Mouse (Mus musculus) MEL (cell line): ENCODE data around the gene Prox2. TPM values are rescaled to one million over a fixed set of nuclear protein-coding genes. Genes with fewer than 3 reads are reported as not detected.

Experiments used
- DNase-seq: peaks from one replicate; pipeline ENCODE4 v3.0.0; 2011; ENCODE audit warnings: low read depth, low spot score
- H3K27ac ChIP-seq: 2 replicates; pipeline ENCODE4 v1.5.1; 2012; ENCODE audit warnings: low read depth, mild to moderate bottlenecking, control low read depth, low read length, moderate library complexity; ENCODE audit not compliant: control insufficient read depth
- H3K27me3 ChIP-seq, 2 experiments: fragments of 150-350 bp in 1 of 2; sonication (generic) in 1 of 2; 2 replicates each; pipeline ENCODE4 v1.6.1; 2012; ENCODE audit warnings: low read length in 2 of 2, mild to moderate bottlenecking in 2 of 2, improper control_type of control experiment in 1 of 2, moderate library complexity in 1 of 2; ENCODE audit not compliant: insufficient read depth in 2 of 2, control insufficient read depth in 1 of 2
- H3K36me3 ChIP-seq, 2 experiments: 2 replicates each; pipeline ENCODE4 v1.6.1; 2012 to 2014; ENCODE audit warnings: low read length in 2 of 2, improper control_type of control experiment in 1 of 2, inconsistent platforms in 1 of 2, mild to moderate bottlenecking in 1 of 2; ENCODE audit not compliant: insufficient read depth in 2 of 2, control insufficient read depth in 1 of 2
- H3K4me1 ChIP-seq, 2 experiments: fragments of 150-350 bp in 1 of 2; sonication (generic) in 1 of 2; 2 replicates each; pipeline ENCODE4 v1.6.1; 2012; ENCODE audit warnings: low read length in 2 of 2, improper control_type of control experiment in 1 of 2, mild to moderate bottlenecking in 1 of 2; ENCODE audit not compliant: insufficient read depth in 2 of 2, control insufficient read depth in 1 of 2
- H3K4me3 ChIP-seq, 2 experiments: fragments of 150-350 bp in 1 of 2; sonication (generic) in 1 of 2; 2 replicates each; pipeline ENCODE4 v1.5.1; 2012; ENCODE audit warnings: low read depth in 2 of 2, low read length in 2 of 2, mild to moderate bottlenecking in 2 of 2, moderate library complexity in 2 of 2, control low read depth in 1 of 2, improper control_type of control experiment in 1 of 2; ENCODE audit not compliant: control insufficient read depth in 1 of 2, insufficient read depth in 1 of 2
- H3K79me2 ChIP-seq: 2 replicates; pipeline ENCODE4 v1.6.1; 2012; ENCODE audit warnings: mild to moderate bottlenecking, low read length, moderate library complexity; ENCODE audit not compliant: control insufficient read depth, poor library complexity, insufficient read depth
- H3K9ac ChIP-seq: 2 replicates; pipeline ENCODE4 v1.6.1; 2012; ENCODE audit warnings: low read depth, mild to moderate bottlenecking, control low read depth, low read length, moderate library complexity; ENCODE audit not compliant: control insufficient read depth, poor library complexity, severe bottlenecking
- H3K9me3 ChIP-seq: fragments of 150-350 bp; sonication (generic); replicated peaks from 2 replicates; pipeline ENCODE4 v1.6.1; 2012; ENCODE audit warnings: mild to moderate bottlenecking, low read length, improper control_type of control experiment, moderate library complexity; ENCODE audit not compliant: insufficient read depth
- EP300 ChIP-seq, 2 experiments: IDR thresholded peaks; 2 replicates each; pipeline ENCODE4 v1.6.1; 2011; ENCODE audit warnings: improper control_type of control experiment in 2 of 2, low read length in 2 of 2, low read depth in 1 of 2, mild to moderate bottlenecking in 1 of 2
- ETS1 ChIP-seq: IDR thresholded peaks from 2 replicates; pipeline ENCODE4 v1.6.1; 2012; ENCODE audit warnings: low read depth, mild to moderate bottlenecking, inconsistent platforms, low read length, improper control_type of control experiment, moderate library complexity
- GATA1 ChIP-seq: IDR thresholded peaks from 2 replicates; pipeline ENCODE4 v1.6.1; 2011; ENCODE audit warnings: low read depth, low read length, improper control_type of control experiment
- JUND ChIP-seq: IDR thresholded peaks from 2 replicates; pipeline ENCODE4 v1.6.1; 2011; ENCODE audit warnings: low read depth, mild to moderate bottlenecking, improper control_type of control experiment, low read length
- KAT2A ChIP-seq: conservative IDR thresholded peaks from 2 replicates; pipeline ENCODE4 v1.6.1; 2012; ENCODE audit warnings: low read depth, low read length, improper control_type of control experiment, inconsistent platforms
- MAFK ChIP-seq: IDR thresholded peaks from 2 replicates; pipeline ENCODE4 v1.6.1; 2011; ENCODE audit warnings: low read depth, mild to moderate bottlenecking, low read length, improper control_type of control experiment, borderline replicate concordance
- MAX ChIP-seq: IDR thresholded peaks from 2 replicates; pipeline ENCODE4 v1.6.1; 2011; ENCODE audit warnings: low read length, improper control_type of control experiment
- MAZ ChIP-seq: IDR thresholded peaks from 2 replicates; pipeline ENCODE4 v1.6.1; 2012; ENCODE audit warnings: low read depth, mild to moderate bottlenecking, inconsistent platforms, low read length, improper control_type of control experiment
- MXI1 ChIP-seq: IDR thresholded peaks from 2 replicates; pipeline ENCODE4 v1.6.1; 2011; ENCODE audit warnings: mild to moderate bottlenecking, low read depth, low read length, improper control_type of control experiment
- MYB ChIP-seq: IDR thresholded peaks from 2 replicates; pipeline ENCODE4 v1.6.1; 2011; ENCODE audit warnings: mild to moderate bottlenecking, low read depth, low read length, improper control_type of control experiment
- MYC ChIP-seq: IDR thresholded peaks from 2 replicates; pipeline ENCODE4 v1.6.1; 2011; ENCODE audit warnings: low read depth, mild to moderate bottlenecking, low read length, improper control_type of control experiment, moderate library complexity
- NELFE ChIP-seq: IDR thresholded peaks from 2 replicates; pipeline ENCODE4 v1.6.1; 2011; ENCODE audit warnings: low read depth, low read length, improper control_type of control experiment
- POLR2A ChIP-seq, 2 experiments: IDR thresholded peaks; 2 replicates each; pipeline ENCODE4 v1.6.1; 2011 to 2012; ENCODE audit warnings: low read length in 2 of 2, mild to moderate bottlenecking in 2 of 2, control low read depth in 1 of 2, improper control_type of control experiment in 1 of 2, low read depth in 1 of 2, moderate library complexity in 1 of 2; ENCODE audit not compliant: control insufficient read depth in 1 of 2, insufficient read depth in 1 of 2, poor library complexity in 1 of 2
- POLR2AphosphoS2 ChIP-seq: IDR thresholded peaks from 2 replicates; pipeline ENCODE4 v1.6.1; 2011; ENCODE audit warnings: low read length, improper control_type of control experiment
- RAD21 ChIP-seq: IDR thresholded peaks from 2 replicates; pipeline ENCODE4 v1.6.1; 2011; ENCODE audit warnings: mild to moderate bottlenecking, low read depth, low read length, improper control_type of control experiment
- RCOR1 ChIP-seq: IDR thresholded peaks from 2 replicates; pipeline ENCODE4 v1.6.1; 2012; ENCODE audit warnings: low read depth, mild to moderate bottlenecking, inconsistent platforms, low read length, improper control_type of control experiment
- SIN3A ChIP-seq: IDR thresholded peaks from 2 replicates; pipeline ENCODE4 v1.6.1; 2012; ENCODE audit warnings: low read length, improper control_type of control experiment, inconsistent platforms
- SMC3 ChIP-seq: IDR thresholded peaks from 2 replicates; pipeline ENCODE4 v1.6.1; 2011; ENCODE audit warnings: low read depth, low read length, improper control_type of control experiment
- TAL1 ChIP-seq: IDR thresholded peaks from 2 replicates; pipeline ENCODE4 v1.6.1; 2012; ENCODE audit warnings: mild to moderate bottlenecking, inconsistent platforms, low read length, moderate library complexity, mixed read lengths
- TCF12 ChIP-seq: IDR thresholded peaks from 2 replicates; pipeline ENCODE4 v1.6.1; 2014; ENCODE audit warnings: low read depth, mild to moderate bottlenecking, inconsistent platforms, low read length, improper control_type of control experiment, moderate library complexity
- UBTF ChIP-seq: IDR thresholded peaks from 2 replicates; pipeline ENCODE4 v1.6.1; 2012; ENCODE audit warnings: low read depth, mild to moderate bottlenecking, inconsistent platforms, low read length, improper control_type of control experiment, moderate library complexity, borderline replicate concordance; ENCODE audit not compliant: insufficient read depth
- USF2 ChIP-seq, 2 experiments: IDR thresholded peaks; 2 replicates each; pipeline ENCODE4 v1.6.1; 2011 to 2012; ENCODE audit warnings: improper control_type of control experiment in 2 of 2, low read length in 2 of 2, borderline replicate concordance in 1 of 2, inconsistent platforms in 1 of 2, low read depth in 1 of 2, mild to moderate bottlenecking in 1 of 2; ENCODE audit not compliant: insufficient read depth in 1 of 2
- ZMIZ1 ChIP-seq: IDR thresholded peaks from 2 replicates; pipeline ENCODE4 v1.6.1; 2012; ENCODE audit warnings: low read depth, mild to moderate bottlenecking, inconsistent platforms, low read length, improper control_type of control experiment, moderate library complexity
- polyA plus RNA-seq, 2 experiments: library from polyadenylated mRNA; stranded (reverse) in 1 of 2; unstranded in 1 of 2; fragments of >175 nt in 1 of 2; fragments of >200 nt in 1 of 2; gene quantifications; 2 replicates each; pipeline versions ENCODE4 v1.2.1 to v1.2.4; 2012; ENCODE audit warnings: low replicate concordance in 2 of 2, low read depth in 1 of 2; ENCODE audit not compliant: insufficient read length in 2 of 2, insufficient read depth in 1 of 2, missing spikeins in 1 of 2
- total RNA-seq: library from RNA; depleted of rRNA; stranded (reverse); fragments of 300-350 nt; gene quantifications from 2 replicates; pipeline ENCODE4 v1.2.3, GENCODE M21; 2012

Gene Prox2
- total and polyA plus RNA-seq, 3 experiments = 3.1 to 3.6 TPM; not detected in 1

DNA sequence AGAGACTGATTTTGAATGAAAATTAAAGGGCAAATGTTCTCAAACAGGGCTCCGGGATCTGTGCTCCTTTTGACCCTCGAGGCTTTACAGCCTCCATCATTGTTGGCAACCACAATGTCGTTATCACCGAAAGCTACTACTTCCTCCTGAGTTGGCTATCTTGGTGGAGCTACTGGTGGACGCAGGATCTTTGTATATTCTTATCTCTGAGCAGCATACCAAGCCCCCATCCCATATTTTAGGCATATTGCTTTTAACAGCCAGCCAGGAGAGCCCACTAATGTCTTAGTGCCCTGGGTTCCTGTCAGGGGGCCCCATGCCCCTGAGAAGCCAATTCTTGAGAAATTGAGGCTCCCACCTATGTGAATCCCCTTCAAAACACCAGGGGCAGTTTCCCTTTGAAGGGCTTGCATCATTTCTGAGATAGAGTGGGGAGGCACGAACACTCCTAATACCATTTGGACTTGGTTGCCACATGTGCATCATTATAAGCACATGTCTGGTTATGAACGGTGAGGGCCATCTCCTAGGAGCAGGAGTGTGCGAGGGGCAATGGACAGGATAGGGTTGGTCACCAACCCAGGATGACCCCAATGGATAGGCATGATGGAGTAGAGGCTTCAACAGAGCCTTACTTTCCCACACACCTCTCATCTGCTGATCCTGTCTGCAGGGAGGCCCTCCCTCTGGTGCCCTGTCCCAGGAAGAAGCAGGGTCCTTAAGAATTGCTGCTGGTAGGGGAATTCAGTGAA lies 23.7 kb upstream of the Prox2 start:
- DNase-seq = peak; percentile 63
- Histone ChIP-seq H3K4me1 (peaks cover 7 to 14% of the 10 kb centered on the region in 2 experiments), H3K27me3 (no peaks in the 10 kb centered on the region), H3K36me3 (peaks cover 15 to 24% of the 10 kb centered on the region in 2 experiments), H3K27ac (peak overlapping the region; percentile 8; the same call in 1 of the 2 replicates), H3K9me3 (no peaks in the 10 kb centered on the region), H3K79me2 (no peaks in the 10 kb centered on the region), H3K9ac (no peak overlapping the region), H3K4me3 (no peak overlapping the region)
- TF ChIP-seq NELFE (no peak), UBTF (no peak), SMC3 (no peak), EP300 (IDR thresholded peaks at IDR 0.05; ENCODE audit: low read depth in 1 of 2, low read length in 2 of 2) (peak; percentile 81 to 82), GATA1 (peak; percentile 90), RCOR1 (peak; percentile 61), SIN3A (peak; percentile 69), MYB (no peak; the same call in 1 of the 2 replicates), JUND (no peak), TCF12 (peak; percentile 89), RAD21 (no peak), USF2 (IDR thresholded peaks at IDR 0.05; ENCODE audit: borderline replicate concordance in 1 of 2, insufficient read depth in 1 of 2, low read depth in 1 of 2, low read length in 2 of 2) (no peak), TAL1 (peak; percentile 65), POLR2AphosphoS2 (no peak; the same call in 1 of the 2 replicates), MXI1 (peak; percentile 30; the same call in 1 of the 2 replicates), MAZ (0 out of 2 replicates have a peak, but pooled peaks have one; percentile 65), POLR2A (IDR thresholded peaks at IDR 0.05; ENCODE audit: control insufficient read depth in 1 of 2, insufficient read depth in 1 of 2, low read depth in 1 of 2, low read length in 2 of 2, poor library complexity in 1 of 2) (no peak; a peak in 1 of 4 replicates), MAFK (0 out of 2 replicates have a peak, but pooled peaks have one; percentile 4), ZMIZ1 (no peak), MAX (peak; percentile 47), KAT2A (no peak), MYC (no peak; the same call in 1 of the 2 replicates), ETS1 (peak; percentile 59)
